Mouse (Mus musculus) heart, embryonic 15.5 days (tissue): Measurements from ENCODE around the gene Hey2. TPM values are rescaled to one million over a fixed set of nuclear protein-coding genes. Genes with fewer than 3 reads are reported as not detected.

ENCODE experiments used
- ATAC-seq: fragments of 200-750 bp; cut with Nextera tagmentation; replicated peaks from 2 replicates; pipeline ENCODE4 v1.8.0; 2017; ENCODE audit warnings: low read depth, moderate TSS enrichment; ENCODE audit not compliant: insufficient number of reproducible peaks, insufficient read depth, low FRiP score
- H3K27ac ChIP-seq: fragments of 300-500 bp; sonication (generic); 2 replicates; pipeline ENCODE4 v1.5.1; 2015; ENCODE audit warnings: mild to moderate bottlenecking, inconsistent platforms
- H3K27me3 ChIP-seq: fragments of 300-500 bp; sonication (generic); 2 replicates; pipeline ENCODE4 v1.6.1; 2015; ENCODE audit warnings: inconsistent platforms
- H3K36me3 ChIP-seq: fragments of 300-500 bp; sonication (generic); 2 replicates; pipeline ENCODE4 v1.6.1; 2015; ENCODE audit warnings: mild to moderate bottlenecking, inconsistent platforms
- H3K4me1 ChIP-seq: fragments of 300-500 bp; sonication (generic); replicated peaks from 2 replicates; pipeline ENCODE4 v1.6.1; 2015; ENCODE audit warnings: inconsistent platforms
- H3K4me2 ChIP-seq: fragments of 300-500 bp; sonication (generic); 2 replicates; pipeline ENCODE4 v1.6.1; 2015; ENCODE audit warnings: inconsistent platforms, mild to moderate bottlenecking, moderate library complexity
- H3K4me3 ChIP-seq: fragments of 300-500 bp; sonication (generic); 2 replicates; pipeline ENCODE4 v1.5.1; 2015; ENCODE audit warnings: mild to moderate bottlenecking, inconsistent platforms
- H3K9ac ChIP-seq: fragments of 300-500 bp; sonication (generic); 2 replicates; pipeline ENCODE4 v1.6.1; 2015; ENCODE audit warnings: mild to moderate bottlenecking, inconsistent platforms
- H3K9me3 ChIP-seq: fragments of 300-500 bp; sonication (generic); replicated peaks from 2 replicates; pipeline ENCODE4 v1.6.1; 2016; ENCODE audit warnings: inconsistent platforms
- WGBS: fragments of 180-500 bp; shearing (Covaris S2); methylation state at CpG from one replicate; pipeline ENCODE4 v1.1.7; 2015; ENCODE audit warnings: mixed read lengths; 5-methylcytosine and 5-hydroxymethylcytosine counted together
- polyA plus RNA-seq: library from polyadenylated mRNA; unstranded; fragments of >200 nt; fragmentation: Nextera tagmentation; extraction: Ambion mirVana; gene quantifications from 2 replicates; pipeline ENCODE4 v1.2.1, GENCODE M21; 2015

The Hey2 gene
- polyA plus RNA-seq, 1 experiment from 2014 or later: 50.1 TPM

DNA sequence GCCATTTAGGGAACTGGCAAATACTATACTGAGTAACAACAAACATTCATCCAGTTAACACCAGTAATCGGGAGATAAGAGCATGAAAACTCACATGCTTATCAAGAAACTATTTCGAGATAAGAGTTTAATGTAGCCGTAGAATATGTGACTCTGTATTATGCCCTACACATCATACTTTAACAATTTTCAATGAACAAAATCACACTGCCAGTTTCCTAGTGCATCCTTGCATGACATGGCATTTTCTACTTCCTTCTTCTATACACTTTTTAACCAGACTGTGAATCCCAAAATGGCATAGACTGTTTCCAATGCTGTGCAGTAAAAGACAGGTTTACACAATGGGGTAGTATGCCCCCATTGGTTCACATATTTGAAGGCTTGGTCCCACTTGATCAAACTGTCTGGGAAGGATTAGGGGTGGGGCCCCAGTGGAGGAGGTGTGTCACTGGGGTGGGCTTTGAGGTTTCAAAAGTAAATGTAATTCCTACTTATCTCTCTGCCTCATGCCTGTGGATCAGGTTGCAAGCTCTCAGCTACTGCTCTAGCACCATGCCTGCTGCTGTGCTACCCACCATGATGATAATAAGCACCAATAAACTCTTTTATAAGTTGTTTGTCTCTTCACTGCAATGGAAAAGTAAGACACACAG, 54.8 kb downstream of the Hey2 start:
- no peaks in the 10 kb centered on the region for H3K36me3 ChIP-seq
- WGBS: 47% methylated on average over 3 of the region's 3 CpGs
- no peaks in the 10 kb centered on the region for H3K27me3 ChIP-seq
- no peak overlapping the region for H3K27ac ChIP-seq
- no peak for ATAC-seq
- no peak overlapping the region for H3K4me2 ChIP-seq
- no peak overlapping the region for H3K4me3 ChIP-seq
- H3K4me1 ChIP-seq: peaks cover 5% of the 10 kb centered on the region; the same call in 1 of the 2 replicates
- no peak overlapping the region for H3K9ac ChIP-seq
- H3K9me3 ChIP-seq: no peaks in the 10 kb centered on the region

DNA sequence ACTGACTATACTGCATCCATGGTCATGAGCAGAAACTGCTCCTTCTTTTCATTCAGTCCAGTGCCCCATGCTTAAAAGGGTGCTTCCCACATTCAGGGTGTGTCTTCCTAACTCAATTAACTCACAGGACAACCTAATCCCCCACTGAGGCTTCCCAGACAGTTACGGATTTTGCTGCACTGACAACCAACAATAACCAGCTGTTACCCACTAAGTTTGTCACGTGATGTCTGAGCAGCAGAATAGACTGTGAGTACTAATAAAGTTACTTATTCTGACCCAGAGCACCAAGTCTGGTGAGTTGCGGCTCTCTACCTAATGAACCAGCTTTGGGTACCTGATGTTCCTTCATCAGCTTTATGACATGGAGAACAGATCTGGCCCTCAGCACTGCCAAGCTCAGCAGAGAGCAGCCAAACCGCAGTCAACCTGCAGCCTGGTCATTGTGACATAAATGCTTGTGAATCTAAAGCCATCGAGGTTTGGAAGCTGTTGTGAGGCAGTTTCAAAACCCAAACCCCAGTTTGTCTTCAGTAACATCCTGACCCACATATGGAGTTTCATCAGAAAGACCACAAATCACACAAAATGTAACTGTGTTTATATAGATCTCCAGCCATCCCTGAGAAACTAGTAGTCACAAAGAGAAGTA, 56.4 kb downstream of the Hey2 start:
- Histone ChIP-seq H3K27ac (no peak overlapping the region), H3K9ac (no peak overlapping the region), H3K27me3 (no peaks in the 10 kb centered on the region), H3K4me1 (peaks cover 5% of the 10 kb centered on the region; the same call in 1 of the 2 replicates), H3K4me2 (no peak overlapping the region), H3K4me3 (no peak overlapping the region), H3K36me3 (no peaks in the 10 kb centered on the region), H3K9me3 (no peaks in the 10 kb centered on the region)
- WGBS: 78% methylated on average over 5 of the region's 5 CpGs
- ATAC-seq: no peak

Other genes starting within 250 kb of the Hey2 start
- 12.6 and 16.1 TPM in 2 replicates for gene Trmt11, start 242.1 kb downstream of the Hey2 start, polyA plus RNA-seq
- 27.4 and 40.5 TPM in 2 replicates for gene Hint3, start 213.2 kb downstream of the Hey2 start, polyA plus RNA-seq
- gene Ncoa7, start 39.5 kb downstream of the Hey2 start, polyA plus RNA-seq: 7.6 and 7.7 TPM in 2 replicates